Mouse (Mus musculus): ENCODE measurements around the gene Mcrip2. TPM values are rescaled to one million over a fixed set of nuclear protein-coding genes. Genes with fewer than 3 reads are reported as not detected.

Mcrip2 gene
- total and polyA plus RNA-seq, 3 experiments, result 1.4 to 16.1 (median 1.7) TPM

- Histone ChIP-seq H3K4me1 (ENCODE audit: control insufficient read depth in 1 of 2, insufficient read depth in 2 of 2) (peaks cover 16 to 21% of the 10 kb centered on the region in 2 experiments), H3K79me2 (replicated peaks; ENCODE audit: control insufficient read depth, extremely low read depth, insufficient read depth, poor library complexity, severe bottlenecking) (peaks cover 10% of the 10 kb centered on the region), H3K27me3 (replicated peaks) (no peaks in the 10 kb centered on the region), H3K9ac (ENCODE audit: insufficient read depth, low read depth) (no peak overlapping the region), H3K27ac (ENCODE audit: insufficient read depth, low read depth) (no peak overlapping the region), H3K36me3 (replicated peaks in 1 of 2; ENCODE audit: control insufficient read depth in 1 of 2, insufficient read depth in 1 of 2, low read length in 1 of 2) (peaks cover 74 to 87% of the 10 kb centered on the region in 2 experiments), H3K9me3 (replicated peaks; ENCODE audit: low read length) (no peaks in the 10 kb centered on the region), H3K4me3 (replicated peaks in 1 of 3; ENCODE audit: low read depth in 2 of 3, low read length in 2 of 3, poor library complexity in 1 of 3) (no peak overlapping the region), H3K4me2 (ENCODE audit: insufficient read depth, low read depth, poor library complexity, severe bottlenecking) (no peak overlapping the region)
- dilution Hi-C loops (cut with MboI; ENCODE audit: extremely low pct_ligation_motif_present, extremely low pct_unique_long_range_greater_than_20kb, low sequenced_read_pairs), result no loop called here
- DNase-seq (ENCODE audit: extremely low read depth), result no peak
- in situ Hi-C loops (cut with MboI; ENCODE audit: low pct_ligation_motif_present, low pct_unique_long_range_greater_than_20kb, low sequenced_read_pairs), result no loop called here
- TF ChIP-seq RCOR1 (conservative IDR thresholded peaks at IDR 0.05; ENCODE audit: low read depth, low read length), result no peak
- no peak for TF ChIP-seq UBTF (IDR thresholded peaks at IDR 0.05; ENCODE audit: low read depth, low read length)
- no peak for TF ChIP-seq SMC3 (IDR thresholded peaks at IDR 0.05; ENCODE audit: low read depth, low read length)
- no peak for TF ChIP-seq IRF4 (IDR thresholded peaks at IDR 0.05; ENCODE audit: low read depth, low read length)
- no peak for TF ChIP-seq MXI1 (IDR thresholded peaks at IDR 0.05; ENCODE audit: low read depth, low read length)
- no peak for TF ChIP-seq SIN3A (IDR thresholded peaks at IDR 0.05; ENCODE audit: low read length)
- no peak for TF ChIP-seq EP300 (IDR thresholded peaks at IDR 0.05; ENCODE audit: low read length)
- no peak for TF ChIP-seq ZKSCAN1 (IDR thresholded peaks at IDR 0.05; ENCODE audit: borderline replicate concordance, low read depth, low read length)
- no peak for TF ChIP-seq MYC (IDR thresholded peaks at IDR 0.05; ENCODE audit: low read depth, low read length)
- TF ChIP-seq JUND (conservative IDR thresholded peaks at IDR 0.05; ENCODE audit: low read depth, low read length), result no peak
- TF ChIP-seq USF1 (IDR thresholded peaks at IDR 0.05; ENCODE audit: low read depth, low read length), result no peak
- no peak for TF ChIP-seq GABPA (IDR thresholded peaks at IDR 0.05; ENCODE audit: insufficient replicate concordance, low read depth, low read length)
- TF ChIP-seq BHLHE40 (IDR thresholded peaks at IDR 0.05; ENCODE audit: low read depth, low read length), result no peak
- no peak for TF ChIP-seq MAFK (IDR thresholded peaks at IDR 0.05; ENCODE audit: insufficient replicate concordance, low read length)
- TF ChIP-seq CHD2 (IDR thresholded peaks at IDR 0.05; ENCODE audit: low read length), result no peak
- TF ChIP-seq ZC3H11A (IDR thresholded peaks at IDR 0.05; ENCODE audit: low read depth, low read length), result no peak
- no peak for TF ChIP-seq TBP (conservative IDR thresholded peaks at IDR 0.05; ENCODE audit: low read depth, low read length)
- TF ChIP-seq NRF1 (IDR thresholded peaks at IDR 0.05; ENCODE audit: low read depth, low read length), result no peak
Measured at GRCm38 (mm10) chr17:25838904-25839303, 29.7 kb downstream of the Mcrip2 start.

- peaks cover 73 to 81% of the 10 kb centered on the region in 2 experiments for H3K36me3 ChIP-seq (replicated peaks in 1 of 2; ENCODE audit: control insufficient read depth in 1 of 2, insufficient read depth in 1 of 2, low read length in 1 of 2)
- no peak overlapping the region for H3K4me3 ChIP-seq (replicated peaks in 1 of 3; ENCODE audit: low read depth in 2 of 3, low read length in 2 of 3, poor library complexity in 1 of 3)
- TF ChIP-seq MXI1 (IDR thresholded peaks at IDR 0.05; ENCODE audit: low read depth, low read length), result no peak
- TF ChIP-seq HCFC1 (IDR thresholded peaks at IDR 0.05; ENCODE audit: low read depth, low read length), result no peak
- no peak for TF ChIP-seq ETS1 (conservative IDR thresholded peaks at IDR 0.05; ENCODE audit: low read depth, low read length)
- no peak for TF ChIP-seq CHD1 (IDR thresholded peaks at IDR 0.05; ENCODE audit: low read depth, low read length)
- no peak for TF ChIP-seq JUND (conservative IDR thresholded peaks at IDR 0.05; ENCODE audit: low read depth, low read length)
- TF ChIP-seq PAX5 (IDR thresholded peaks at IDR 0.05; ENCODE audit: low read length), result no peak
- TF ChIP-seq USF2 (conservative IDR thresholded peaks at IDR 0.05; ENCODE audit: low read depth, low read length), result no peak
- TF ChIP-seq EP300 (IDR thresholded peaks at IDR 0.05; ENCODE audit: low read length), result no peak
- no peaks in the 10 kb centered on the region; the same call in none of the 2 replicates for H3K79me2 ChIP-seq (replicated peaks; ENCODE audit: control insufficient read depth, extremely low read depth, insufficient read depth, poor library complexity, severe bottlenecking)
- no peak overlapping the region for H3K4me2 ChIP-seq (ENCODE audit: insufficient read depth, low read depth, poor library complexity, severe bottlenecking)
- DNase-seq (ENCODE audit: extremely low read depth), result no peak
- H3K9ac ChIP-seq (ENCODE audit: insufficient read depth, low read depth), result no peak overlapping the region
- dilution Hi-C loops (cut with MboI; ENCODE audit: extremely low pct_ligation_motif_present, extremely low pct_unique_long_range_greater_than_20kb, low sequenced_read_pairs) (no loop called here), in situ Hi-C loops (cut with MboI; ENCODE audit: low pct_ligation_motif_present, low pct_unique_long_range_greater_than_20kb, low sequenced_read_pairs) (no loop called here)
- no peak overlapping the region for H3K27ac ChIP-seq (ENCODE audit: insufficient read depth, low read depth)
- H3K27me3 ChIP-seq (replicated peaks), result no peaks in the 10 kb centered on the region
- peaks cover 9 to 18% of the 10 kb centered on the region in 2 experiments for H3K4me1 ChIP-seq (ENCODE audit: control insufficient read depth in 1 of 2, insufficient read depth in 2 of 2)
- no peaks in the 10 kb centered on the region for H3K9me3 ChIP-seq (replicated peaks; ENCODE audit: low read length)
Measured at GRCm38 (mm10) chr17:25837533-25837932, 31.0 kb downstream of the Mcrip2 start.
